9 mouse cellular contexts compared by ENCODE assay signal in the genomic region with DNA sequence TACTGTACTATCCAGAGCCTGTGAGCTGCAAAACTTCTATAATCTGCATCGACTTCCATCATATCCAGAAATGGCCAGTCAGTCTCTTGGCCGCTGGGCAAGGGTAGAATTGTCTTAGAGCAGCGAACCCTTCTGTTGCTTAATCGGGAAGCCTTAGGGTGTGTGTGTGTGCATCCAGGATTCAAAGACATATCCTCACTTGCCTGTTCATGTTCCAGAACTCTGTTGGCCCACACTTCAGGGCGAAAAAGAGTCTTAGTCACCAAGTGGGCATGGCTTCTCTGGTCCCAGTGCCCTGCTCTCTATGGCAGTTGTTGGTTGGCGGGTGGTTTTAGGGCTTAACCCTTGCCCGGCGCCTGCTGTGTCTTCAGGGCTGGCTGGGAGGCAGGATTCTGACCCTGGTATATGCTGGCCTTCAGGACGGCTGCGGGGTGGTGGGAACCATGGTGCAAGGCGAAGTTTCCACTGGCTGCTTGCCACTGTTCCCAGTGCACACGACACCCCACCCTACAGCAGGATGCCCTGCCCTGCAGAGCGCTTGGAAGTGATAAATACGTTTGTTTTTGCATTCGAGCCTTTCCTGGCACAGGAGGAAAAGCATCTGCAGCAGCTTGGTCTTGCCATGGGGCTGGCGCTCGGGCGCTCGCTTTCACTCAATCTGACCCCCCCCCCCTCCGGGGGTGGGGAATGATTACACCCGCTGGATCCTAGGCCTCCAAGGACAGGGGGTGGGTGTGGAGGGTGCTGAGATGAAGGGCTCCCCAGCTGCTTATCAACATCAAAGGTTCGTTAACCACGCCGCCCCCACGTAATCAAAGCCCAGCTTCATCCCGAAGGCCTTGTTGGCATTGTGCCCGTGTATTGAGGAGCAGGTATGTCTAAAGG. TPM values are rescaled to one million over a fixed set of nuclear protein-coding genes. Genes with fewer than 3 reads are reported as not detected.
A peak's percentile ranks its signal among the peaks of the same experiment; 100 is the strongest.
DNase-seq lines count a peak whose midpoint lies in the region; ATAC-seq and TF ChIP-seq lines count a peak whose summit lies in the region.
"Had no signal": no experiment of that assay in that cellular context is flagged by ENCODE, and none has a peak within 500 bp of the region (broad histone marks: within the 10 kb centered on the region; RNA-seq: fewer than 3 reads in every experiment).

No protein-coding gene starts in this region.

- H3K4me2 ChIP-seq in embryonic facial prominence, embryonic 12.5 days (replicated peaks), result no peak overlapping the region
- peak overlapping the region; percentile 39 for H3K4me2 ChIP-seq in kidney, postnatal 0 days (ENCODE audit: low read length)
- peak overlapping the region; percentile 42 for H3K4me2 ChIP-seq in myocyte (ENCODE audit: low read depth)
- H3K4me2 ChIP-seq: neural tube, embryonic 12.5 days had no signal

- no peak overlapping the region for H3ac ChIP-seq in myocyte (ENCODE audit: control insufficient read depth, insufficient read length)

- no peaks in the 10 kb centered on the region for H3K27me3 ChIP-seq in embryonic facial prominence, embryonic 12.5 days
- no peaks in the 10 kb centered on the region for H3K27me3 ChIP-seq in heart, embryonic 10.5 days (ENCODE audit: insufficient read depth, poor library complexity, severe bottlenecking)
- H3K27me3 ChIP-seq in kidney, postnatal 0 days (ENCODE audit: insufficient read depth, low read length), result no peaks in the 10 kb centered on the region
- no peaks in the 10 kb centered on the region for H3K27me3 ChIP-seq in myocyte (ENCODE audit: control insufficient read depth, insufficient read depth, insufficient read length)
- H3K27me3 ChIP-seq: neural tube, embryonic 12.5 days had no signal

- H3K4me3 ChIP-seq in embryonic facial prominence, embryonic 12.5 days, result no peak overlapping the region
- H3K4me3 ChIP-seq in heart, embryonic 10.5 days, result peak overlapping the region; percentile 27; the same call in 1 of the 2 replicates
- no peak overlapping the region for H3K4me3 ChIP-seq in kidney, postnatal 0 days (replicated peaks; ENCODE audit: low read depth, low read length)
- H3K4me3 ChIP-seq in myocyte, result no peak overlapping the region
- H3K4me3 ChIP-seq: neural tube, embryonic 12.5 days had no signal

- H3K79me2 ChIP-seq in myocyte (ENCODE audit: control insufficient read depth, insufficient read depth), result no peaks in the 10 kb centered on the region

- 74% methylated on average over 27 of the region's 27 CpGs for WGBS in embryonic facial prominence, embryonic 12.5 days
- WGBS in heart, embryonic 10.5 days, result 38% methylated on average over 27 of the region's 27 CpGs
- 37% methylated on average over 27 of the region's 27 CpGs for WGBS in kidney, postnatal 0 days

- peak; percentile 28 to 33 for DNase-seq in layer of hippocampus, postnatal 10 days (ENCODE audit: low spot score in 2 of 2)
- no peak for DNase-seq in layer of hippocampus, adult 8-10 months (ENCODE audit: low spot score in 2 of 2)
- DNase-seq in heart, embryonic 10.5 days (ENCODE audit: low spot score), result no peak
- DNase-seq in kidney, postnatal 0 days (ENCODE audit: low spot score), result peak; percentile 52
- no peak for DNase-seq in embryo, embryonic 11 days
- DNase-seq in spleen, adult 18-20 months, result no peak

- H3K36me3 ChIP-seq in embryonic facial prominence, embryonic 12.5 days, result no peaks in the 10 kb centered on the region
- H3K36me3 ChIP-seq in heart, embryonic 10.5 days, result 0 out of 2 replicates have a peak, but pooled peaks cover 4% of the 10 kb centered on the region
- no peaks in the 10 kb centered on the region for H3K36me3 ChIP-seq in kidney, postnatal 0 days (ENCODE audit: insufficient read depth, low read length)
- no peaks in the 10 kb centered on the region for H3K36me3 ChIP-seq in myocyte (ENCODE audit: control insufficient read depth, insufficient read depth)
- H3K36me3 ChIP-seq: neural tube, embryonic 12.5 days had no signal

- H3K9me3 ChIP-seq in embryonic facial prominence, embryonic 12.5 days, result no peaks in the 10 kb centered on the region
- H3K9me3 ChIP-seq in heart, embryonic 10.5 days, result no peaks in the 10 kb centered on the region
- H3K9me3 ChIP-seq in kidney, postnatal 0 days (replicated peaks; ENCODE audit: low read length), result no peaks in the 10 kb centered on the region
- H3K9me3 ChIP-seq: neural tube, embryonic 12.5 days had no signal

- TF ChIP-seq POLR2A in myocyte (IDR thresholded peaks at IDR 0.05; ENCODE audit: insufficient read length, low read depth), result no peak

- H3K4me1 ChIP-seq in embryonic facial prominence, embryonic 12.5 days, result peaks cover 10% of the 10 kb centered on the region; the same call in 1 of the 2 replicates
- H3K4me1 ChIP-seq in heart, embryonic 10.5 days, result peaks cover 29% of the 10 kb centered on the region
- H3K4me1 ChIP-seq in kidney, postnatal 0 days (replicated peaks; ENCODE audit: insufficient read depth, low read length), result peaks cover 4% of the 10 kb centered on the region; the same call in 1 of the 2 replicates

- ATAC-seq in embryonic facial prominence, embryonic 12.5 days (ENCODE audit: insufficient number of reproducible peaks, insufficient read depth, low FRiP score, low TSS enrichment), result no peak
- ATAC-seq in kidney, postnatal 0 days (replicated peaks; ENCODE audit: low FRiP score, low read depth), result peak; percentile 46; the same call in 1 of the 2 replicates

- no peak for TF ChIP-seq CTCF in kidney, postnatal 0 days (IDR thresholded peaks at IDR 0.05; ENCODE audit: low read depth)

- 0 out of 2 replicates have a peak overlapping the region, but pooled peaks have one; percentile 36 for H3K27ac ChIP-seq in embryonic facial prominence, embryonic 12.5 days
- peak overlapping the region; percentile 60 for H3K27ac ChIP-seq in heart, embryonic 10.5 days
- no peak overlapping the region for H3K27ac ChIP-seq in kidney, postnatal 0 days
- H3K27ac ChIP-seq: neural tube, embryonic 12.5 days had no signal

- H3K9ac ChIP-seq in embryonic facial prominence, embryonic 12.5 days, result no peak overlapping the region
- H3K9ac ChIP-seq in kidney, postnatal 0 days (ENCODE audit: low read depth, low read length), result peak overlapping the region; percentile 13; the same call in 1 of the 2 replicates
- H3K9ac ChIP-seq: neural tube, embryonic 12.5 days had no signal

TF ChIP-seq in myocyte, 11 proteins besides CTCF, POLR2A, EP300 and RAD21:
- TF ChIP-seq MYOG (IDR thresholded peaks at IDR 0.05; ENCODE audit: control insufficient read depth in 1 of 3, insufficient read depth in 1 of 3, insufficient read length in 2 of 3, low read depth in 2 of 3) (no peak), USF1 (IDR thresholded peaks at IDR 0.05; ENCODE audit: low read depth) (no peak), MAX (IDR thresholded peaks at IDR 0.05; ENCODE audit: low read depth) (no peak), TCF3 (IDR thresholded peaks at IDR 0.05; ENCODE audit: insufficient read length, low read depth) (no peak), REST (IDR thresholded peaks at IDR 0.05; ENCODE audit: insufficient read depth, insufficient read length) (no peak), SRF (IDR thresholded peaks at IDR 0.05; ENCODE audit: control insufficient read depth, insufficient read length, low read depth) (no peak)

RNA-seq across cellular contexts. Expression of a gene that starts 54.9 kb away (rescaled TPM):
- total RNA-seq in layer of hippocampus, postnatal 10 days (2021), result 10 to 100 TPM; 45.8 to 48.3 TPM
- 10 to 100 TPM; 24.9 to 37.5 (median 30.5) TPM for total RNA-seq in layer of hippocampus, adult 8-10 months (2022)
- 39.8 and 43.4 TPM in 2 replicates for polyA plus RNA-seq in embryonic facial prominence, embryonic 12.5 days (2016; fragmentation: Nextera tagmentation; extraction: Ambion mirVana)
- 93.7 and 111 TPM in 2 replicates for polyA plus RNA-seq in heart, embryonic 10.5 days (2016; fragmentation: Nextera tagmentation; extraction: Ambion mirVana)
- polyA plus RNA-seq in kidney, postnatal 0 days (2015; fragmentation: Nextera tagmentation; extraction: Ambion mirVana), result 82.4 and 84.5 TPM in 2 replicates
- 50.4 TPM for polyA plus RNA-seq in myocyte (2012; fragmentation: generic; extraction: Trizol)

Comparison
In these comparisons a context has a peak if more than half of its experiments do, and no peak if none do; other contexts are left out.
1. DNase-seq: peak in layer of hippocampus, postnatal 10 days (2 of 2) and kidney, postnatal 0 days (single experiment); none in layer of hippocampus, adult 8-10 months (0 of 2), heart, embryonic 10.5 days (single experiment), embryo, embryonic 11 days (single experiment) and spleen, adult 18-20 months (0 of 2).